Mouse (Mus musculus) cerebellum, postnatal 14 days (tissue): ENCODE measurements around the gene Plekhg6.

Experiments used
- DNase-seq, 2 experiments: peaks; one replicate each; pipeline ENCODE4 v3.0.0; 2021; ENCODE audit warnings: mixed read lengths in 2 of 2

Plekhg6 gene

DNA sequence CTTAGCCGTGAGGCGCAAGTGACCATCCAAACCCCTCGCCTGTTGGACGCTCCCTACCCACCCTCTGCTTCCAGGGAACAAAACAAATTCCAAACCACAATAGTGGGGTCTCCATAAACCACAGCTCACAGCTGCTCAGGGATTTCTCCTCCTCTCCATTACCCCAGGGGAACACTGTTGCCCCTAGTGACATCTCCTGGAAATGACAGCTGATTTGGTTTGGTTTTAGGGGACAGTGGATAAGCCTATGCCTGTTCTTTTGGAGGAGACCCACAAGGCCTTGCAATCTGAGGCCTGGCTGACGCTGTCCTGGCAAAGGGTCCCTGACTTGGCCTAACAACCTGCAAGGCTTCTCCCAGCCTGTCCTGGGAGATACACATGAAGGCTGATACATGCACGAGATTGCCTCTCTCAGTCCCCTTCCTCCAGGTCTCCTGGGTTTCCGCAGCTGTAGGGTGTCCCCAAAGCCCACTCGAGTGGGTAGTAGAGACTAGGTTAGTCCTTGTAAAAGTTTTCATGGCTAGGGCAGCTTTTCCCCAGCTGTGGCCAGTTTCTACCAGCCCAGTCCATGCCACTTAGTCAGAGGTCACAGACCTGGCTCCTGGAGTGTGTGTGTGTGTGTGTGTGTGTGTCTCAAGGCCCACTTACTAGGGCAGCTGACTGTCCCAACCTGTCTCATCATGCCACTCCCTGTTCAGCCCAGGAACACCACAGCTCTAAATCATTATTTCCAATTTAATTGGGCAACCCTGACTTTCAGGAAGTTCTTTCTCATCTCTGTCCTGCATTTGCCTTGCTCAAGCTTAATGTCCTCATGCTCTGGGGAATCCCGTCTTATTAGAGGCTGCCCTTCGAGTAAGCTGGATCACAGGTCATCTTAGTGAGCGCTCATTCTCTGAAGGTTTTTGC is 4.7 kb upstream of the Plekhg6 start:
- peak in 1 of 2 experiments; percentile 25 for DNase-seq

DNA sequence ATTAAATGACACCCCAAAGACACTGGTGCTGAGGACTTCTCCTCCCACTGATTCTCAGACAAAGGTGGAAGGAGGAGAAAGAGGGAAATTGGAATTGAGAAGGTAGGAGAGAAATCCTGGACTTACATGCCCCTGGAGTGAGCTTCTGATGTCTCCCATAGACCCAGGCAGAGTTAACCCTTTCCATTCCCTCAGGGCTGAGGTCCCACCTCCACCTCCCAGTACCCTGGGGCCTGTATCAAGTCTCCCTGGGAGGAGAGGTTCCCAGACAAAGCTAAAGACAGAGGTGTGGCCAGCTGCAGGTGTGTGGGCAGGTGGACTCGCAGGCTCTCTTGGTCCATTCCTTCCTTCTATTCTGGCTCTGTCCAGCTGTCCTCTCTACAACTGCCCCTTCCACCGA is 1.4 kb upstream of the Plekhg6 start:
- DNase-seq, result no peak

- no peak for DNase-seq
These were observed 812 bp downstream of the Plekhg6 start for GRCm38 (mm10) chr6:125379781-125380180.

GRCm38 (mm10) chr6:125378621-125379020 is 2.0 kb downstream of the Plekhg6 start:
- DNase-seq, result no peak

DNA sequence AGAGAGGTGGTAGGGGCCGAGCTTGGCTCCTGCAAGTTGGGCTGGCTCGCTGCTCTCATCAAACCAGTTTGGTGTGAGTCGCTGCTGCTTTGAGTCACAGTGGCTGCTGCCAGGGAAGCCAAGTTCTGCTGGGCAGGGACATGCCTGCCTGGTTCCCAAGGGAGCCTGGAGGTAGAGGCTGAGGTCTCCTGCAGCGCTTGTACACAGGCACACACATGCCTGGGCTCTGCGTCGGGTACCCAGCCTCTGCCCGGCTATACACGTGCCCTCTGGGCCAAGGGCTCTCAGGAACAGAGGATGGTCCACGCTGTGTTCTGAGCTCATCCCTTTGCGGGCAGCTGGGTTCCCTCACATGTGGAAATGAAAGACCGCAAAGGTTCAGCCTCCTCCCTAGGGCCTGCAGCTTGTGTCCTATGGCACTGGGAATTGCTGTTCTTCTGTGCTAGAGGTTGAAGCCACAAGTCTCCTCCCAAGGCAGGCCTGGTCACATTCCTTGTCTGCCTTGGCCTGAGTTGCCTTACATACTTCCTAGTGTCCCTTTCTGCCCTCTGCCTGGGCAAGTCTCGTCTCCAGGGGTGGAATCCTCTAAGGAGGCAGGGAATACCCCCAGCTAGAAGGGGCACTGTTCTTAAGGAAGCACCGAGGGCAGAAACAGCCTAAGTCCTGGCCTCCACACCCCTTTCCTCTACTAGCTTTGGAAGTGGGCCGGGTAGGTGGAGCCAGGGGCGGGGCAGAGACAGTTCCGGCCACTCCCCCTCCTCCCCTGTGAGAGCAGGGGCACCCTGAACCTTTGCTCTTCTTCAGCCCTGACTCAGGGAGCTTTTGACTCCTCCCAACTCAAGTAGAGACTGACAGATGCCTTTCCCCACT is 2.8 kb downstream of the Plekhg6 start:
- no peak for DNase-seq

- no peak for DNase-seq
These were observed 3.6 kb downstream of the Plekhg6 start for GRCm38 (mm10) chr6:125377042-125377441.

DNA sequence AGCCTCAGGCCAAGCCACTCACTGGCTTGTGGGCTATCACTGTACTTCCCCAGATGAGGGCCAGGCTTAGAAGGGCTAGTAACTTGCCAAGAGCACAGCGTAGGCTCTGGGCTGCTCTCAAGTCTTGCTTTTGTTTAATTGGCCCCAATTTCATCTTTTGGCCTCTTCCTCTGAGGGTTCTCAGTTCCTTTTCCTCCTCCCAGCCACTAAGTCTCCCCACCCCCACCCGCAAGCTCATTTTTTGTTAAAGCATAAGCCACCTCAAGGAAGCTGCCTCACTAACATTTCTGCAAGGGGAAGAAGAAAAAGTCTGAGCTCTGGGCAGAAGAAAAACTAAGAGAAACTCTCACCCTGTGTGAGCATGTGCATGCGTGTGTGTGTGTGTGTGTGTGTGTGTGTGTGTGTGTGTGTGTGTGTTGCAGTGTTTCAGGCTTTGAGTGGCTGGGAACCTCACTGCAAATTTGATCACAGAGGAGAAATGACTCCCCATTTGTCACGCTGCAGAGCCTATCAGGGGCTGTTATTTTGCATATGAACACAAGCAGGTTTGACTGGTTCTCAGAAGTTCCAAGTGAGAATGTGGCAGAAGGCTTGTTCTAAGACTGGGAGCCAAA is 12.7 kb downstream of the Plekhg6 start:
- DNase-seq, result no peak

- DNase-seq, result no peak
These were observed 14.5 kb downstream of the Plekhg6 start for GRCm38 (mm10) chr6:125366133-125366532.

DNA sequence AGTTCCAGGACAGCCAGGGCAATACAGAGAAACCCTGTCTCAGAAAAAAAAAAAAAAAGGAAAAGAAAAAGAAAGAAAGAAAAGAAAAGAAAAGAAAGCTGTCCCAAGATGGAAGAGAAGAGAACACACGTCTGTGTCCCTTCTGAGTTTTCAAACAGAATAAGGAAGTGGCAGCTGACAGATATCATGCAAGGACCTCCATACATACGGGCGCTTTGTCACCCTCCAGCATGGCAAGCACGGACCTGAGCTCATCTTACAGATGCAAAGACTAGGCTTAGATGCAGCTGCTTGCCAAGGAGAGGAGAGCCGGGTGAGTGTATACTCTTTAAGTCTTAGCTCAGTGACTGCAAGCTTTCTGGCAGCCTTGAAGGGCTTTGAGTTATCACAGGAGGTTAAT is 15.1 kb downstream of the Plekhg6 start:
- no peak for DNase-seq

- DNase-seq, result no peak
These were observed 16.1 kb downstream of the Plekhg6 start for GRCm38 (mm10) chr6:125364448-125364847.

GRCm38 (mm10) chr6:125363451-125364242 is 16.9 kb downstream of the Plekhg6 start:
- no peak for DNase-seq

GRCm38 (mm10) chr6:125363021-125363420 is 17.6 kb downstream of the Plekhg6 start:
- DNase-seq, result no peak

GRCm38 (mm10) chr6:125361467-125362291 is 18.9 kb downstream of the Plekhg6 start:
- DNase-seq, result peak; percentile 49 to 71

DNA sequence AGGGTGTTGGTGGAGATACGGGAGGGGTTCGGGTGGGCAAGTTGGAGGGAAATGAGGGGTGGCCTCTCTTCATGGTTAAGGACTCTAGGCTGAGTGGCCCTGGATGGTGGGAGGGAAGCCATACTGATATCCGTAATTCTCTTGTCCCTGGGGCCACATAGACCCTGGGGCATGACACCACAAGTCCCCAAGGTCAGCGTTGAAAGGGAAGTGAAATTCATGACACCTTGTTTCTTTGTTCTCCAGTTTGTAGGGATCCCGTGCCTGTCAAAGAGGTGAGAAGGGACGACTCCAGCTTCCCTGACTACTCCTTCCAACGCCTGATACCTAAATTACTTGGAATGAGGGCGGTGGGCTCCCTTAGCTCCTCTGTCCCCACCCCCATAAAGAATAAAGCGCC is 19.7 kb downstream of the Plekhg6 start:
- no peak for DNase-seq

- no peak for DNase-seq
These were observed 20.6 kb downstream of the Plekhg6 start for GRCm38 (mm10) chr6:125359999-125360398.

GRCm38 (mm10) chr6:125357334-125357733 is 23.3 kb downstream of the Plekhg6 start:
- DNase-seq, result no peak

- no peak for DNase-seq
These were observed 24.3 kb downstream of the Plekhg6 start for GRCm38 (mm10) chr6:125356264-125356663.

DNA sequence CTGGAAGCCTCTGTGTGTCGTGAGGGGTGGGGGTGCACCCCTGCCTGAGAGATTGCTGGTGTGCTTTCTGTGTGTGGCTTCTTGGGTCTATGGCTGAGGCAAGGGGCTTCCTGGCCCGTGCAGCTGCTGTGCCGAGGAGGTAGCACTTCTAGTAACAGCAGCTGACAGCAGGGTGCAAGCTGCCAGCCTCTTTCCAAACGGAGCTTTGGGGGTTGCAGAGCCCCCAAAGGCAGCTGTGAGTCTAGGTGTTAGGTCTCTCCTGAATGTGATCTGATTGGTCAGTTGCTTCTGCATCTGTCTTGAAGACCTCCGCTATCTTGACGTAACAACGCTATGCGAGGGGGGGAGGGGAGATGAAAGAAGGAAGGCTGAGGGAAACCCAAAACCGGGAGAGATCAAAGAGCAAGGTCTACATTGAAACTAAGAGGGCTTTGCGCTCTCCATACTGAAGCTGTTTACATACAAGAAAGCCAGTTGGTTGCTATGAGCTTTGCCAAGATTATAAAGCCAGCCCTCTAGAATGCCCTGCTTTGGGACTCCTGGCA is 25.3 kb downstream of the Plekhg6 start:
- DNase-seq, result no peak

DNA sequence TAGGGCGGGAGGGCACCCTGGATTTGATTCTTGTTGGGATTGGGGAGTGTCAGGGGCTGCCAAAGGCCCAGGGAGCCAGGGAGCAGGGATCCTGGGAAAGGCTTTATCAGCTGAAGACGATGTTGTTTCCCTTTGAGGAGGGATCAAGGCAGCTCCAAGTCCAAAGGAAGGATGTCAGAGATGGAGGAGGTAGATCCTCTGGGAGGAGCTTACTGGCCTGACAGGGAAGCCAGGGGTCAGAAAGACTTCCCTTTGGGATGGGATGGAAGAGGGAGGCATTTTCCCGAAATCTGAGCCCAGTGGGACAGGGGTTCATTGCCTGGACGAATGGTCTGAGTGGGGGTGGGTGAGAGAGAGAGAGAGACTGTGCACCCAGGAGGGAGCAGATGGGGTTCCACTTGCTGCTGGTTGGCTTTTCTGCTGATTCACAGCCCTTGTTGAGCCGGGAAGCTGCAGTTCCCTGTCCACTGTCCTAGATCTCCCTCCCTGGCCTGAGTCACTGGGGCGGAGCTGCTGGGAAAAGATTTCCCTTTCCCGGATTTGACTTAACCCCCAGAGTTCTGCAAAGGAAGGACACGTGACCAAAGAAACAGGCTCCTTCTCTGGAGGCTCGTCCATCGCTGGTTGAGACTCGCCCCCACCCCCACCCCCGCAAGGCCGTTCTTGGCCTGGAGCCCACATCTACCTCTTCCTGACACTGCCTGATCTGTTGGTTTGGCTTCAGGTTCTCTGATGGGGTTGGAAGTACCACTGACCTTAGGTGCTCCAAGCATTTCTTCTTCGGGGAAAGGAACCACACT is 26.0 kb downstream of the Plekhg6 start:
- DNase-seq, result peak; percentile 9 to 37

DNA sequence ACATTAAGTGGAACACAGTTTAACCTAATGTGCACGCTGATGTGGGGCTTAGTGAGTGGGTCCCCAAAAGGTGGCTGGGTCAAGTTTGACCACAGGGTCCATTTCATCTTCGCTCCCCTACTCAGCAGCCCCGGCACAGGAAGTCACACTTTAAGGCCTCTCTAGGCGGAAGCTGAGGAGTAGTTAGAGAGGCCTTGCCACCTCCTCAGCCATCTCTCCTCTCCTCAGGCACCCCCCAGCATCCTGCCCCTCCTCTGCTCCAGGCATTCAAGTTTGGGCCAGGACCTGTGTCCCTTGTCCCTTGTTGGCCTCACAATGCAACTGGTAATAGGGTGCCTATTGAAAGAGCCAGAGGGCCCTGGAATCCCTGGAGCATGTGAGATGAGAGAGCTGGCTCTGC is 26.9 kb downstream of the Plekhg6 start:
- no peak for DNase-seq
